Mouse (Mus musculus): Measurements from ENCODE around the gene 2810408A11Rik. TPM values are rescaled to one million over a fixed set of nuclear protein-coding genes. Genes with fewer than 3 reads are reported as not detected.

Gene 2810408A11Rik
- polyA plus RNA-seq, 1 experiment, result 3.0 TPM

DNA sequence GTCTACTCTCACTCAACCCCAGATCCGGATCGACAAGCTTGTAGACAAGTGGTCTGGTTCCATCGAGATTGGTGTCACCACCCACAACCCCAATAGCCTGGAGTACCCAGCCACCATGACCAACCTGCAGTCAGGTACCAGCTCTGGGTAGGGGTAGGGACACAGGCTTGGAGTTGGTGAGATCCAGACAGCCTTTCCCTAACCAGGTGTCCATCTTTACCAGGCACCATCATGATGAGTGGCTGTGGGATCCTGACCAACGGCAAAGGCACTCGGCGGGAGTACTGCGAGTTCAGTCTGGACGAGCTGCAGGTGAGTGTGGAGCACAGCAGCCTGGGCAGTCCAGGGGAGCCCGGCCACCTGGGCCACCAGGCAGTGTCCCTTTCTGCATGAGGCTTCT is 3.5 kb upstream of the 2810408A11Rik start:
- H3ac ChIP-seq (ENCODE audit: control insufficient read depth, insufficient read length), result no peak overlapping the region
- H3K4me3 ChIP-seq, result no peak overlapping the region
- TF ChIP-seq CEBPB (IDR thresholded peaks at IDR 0.05; ENCODE audit: insufficient read depth, poor library complexity, severe bottlenecking) (no peak), E2F4 (IDR thresholded peaks at IDR 0.05; ENCODE audit: insufficient read depth) (no peak), POLR2A (IDR thresholded peaks at IDR 0.05; ENCODE audit: insufficient read length, low read depth) (no peak), REST (IDR thresholded peaks at IDR 0.05; ENCODE audit: insufficient read depth, insufficient read length) (no peak), SRF (IDR thresholded peaks at IDR 0.05; ENCODE audit: control insufficient read depth, insufficient read length, low read depth) (no peak), MYOG (IDR thresholded peaks at IDR 0.05; ENCODE audit: control insufficient read depth in 1 of 3, insufficient read depth in 1 of 3, insufficient read length in 2 of 3, low read depth in 2 of 3) (no peak), MYOD1 (IDR thresholded peaks at IDR 0.05; ENCODE audit: control insufficient read depth in 1 of 3, insufficient read length in 2 of 3, low read depth in 2 of 3) (no peak), MAX (IDR thresholded peaks at IDR 0.05; ENCODE audit: low read depth) (no peak), POLR2AphosphoS2 (IDR thresholded peaks at IDR 0.05; ENCODE audit: insufficient read length, low read depth) (no peak), TCF12 (IDR thresholded peaks at IDR 0.05; ENCODE audit: insufficient read depth, poor library complexity, severe bottlenecking) (no peak), USF1 (IDR thresholded peaks at IDR 0.05; ENCODE audit: low read depth) (no peak), TCF3 (IDR thresholded peaks at IDR 0.05; ENCODE audit: insufficient read length, low read depth) (no peak)
- H3K27me3 ChIP-seq (ENCODE audit: control insufficient read depth, insufficient read depth, insufficient read length), result no peaks in the 10 kb centered on the region
- no peak overlapping the region for H3K4me2 ChIP-seq (ENCODE audit: low read depth)
- peaks cover 36% of the 10 kb centered on the region for H3K36me3 ChIP-seq (ENCODE audit: control insufficient read depth, insufficient read depth)
- H3K79me2 ChIP-seq (ENCODE audit: control insufficient read depth, insufficient read depth), result no peaks in the 10 kb centered on the region

- peak overlapping the region; percentile 83 for H3K4me2 ChIP-seq (ENCODE audit: low read depth)
- H3ac ChIP-seq (ENCODE audit: control insufficient read depth, insufficient read length), result no peak overlapping the region
- peaks cover 30% of the 10 kb centered on the region for H3K36me3 ChIP-seq (ENCODE audit: control insufficient read depth, insufficient read depth)
- TF ChIP-seq E2F4 (IDR thresholded peaks at IDR 0.05; ENCODE audit: insufficient read depth) (no peak), MYOD1 (IDR thresholded peaks at IDR 0.05; ENCODE audit: control insufficient read depth in 1 of 3, insufficient read length in 2 of 3, low read depth in 2 of 3) (no peak), POLR2AphosphoS2 (IDR thresholded peaks at IDR 0.05; ENCODE audit: insufficient read length, low read depth) (no peak), MYOG (IDR thresholded peaks at IDR 0.05; ENCODE audit: control insufficient read depth in 1 of 3, insufficient read depth in 1 of 3, insufficient read length in 2 of 3, low read depth in 2 of 3) (no peak), SRF (IDR thresholded peaks at IDR 0.05; ENCODE audit: control insufficient read depth, insufficient read length, low read depth) (no peak), TCF3 (IDR thresholded peaks at IDR 0.05; ENCODE audit: insufficient read length, low read depth) (no peak), CEBPB (IDR thresholded peaks at IDR 0.05; ENCODE audit: insufficient read depth, poor library complexity, severe bottlenecking) (no peak), REST (IDR thresholded peaks at IDR 0.05; ENCODE audit: insufficient read depth, insufficient read length) (no peak), POLR2A (IDR thresholded peaks at IDR 0.05; ENCODE audit: insufficient read length, low read depth) (no peak), USF1 (IDR thresholded peaks at IDR 0.05; ENCODE audit: low read depth) (no peak), TCF12 (IDR thresholded peaks at IDR 0.05; ENCODE audit: insufficient read depth, poor library complexity, severe bottlenecking) (no peak), MAX (IDR thresholded peaks at IDR 0.05; ENCODE audit: low read depth) (no peak)
- H3K4me3 ChIP-seq, result peak overlapping the region; percentile 85
- H3K27me3 ChIP-seq (ENCODE audit: control insufficient read depth, insufficient read depth, insufficient read length), result no peaks in the 10 kb centered on the region
- H3K79me2 ChIP-seq (ENCODE audit: control insufficient read depth, insufficient read depth), result no peaks in the 10 kb centered on the region
These were observed 2.2 kb upstream of the 2810408A11Rik start for GRCm38 (mm10) chr11:69902972-69903371.

DNA sequence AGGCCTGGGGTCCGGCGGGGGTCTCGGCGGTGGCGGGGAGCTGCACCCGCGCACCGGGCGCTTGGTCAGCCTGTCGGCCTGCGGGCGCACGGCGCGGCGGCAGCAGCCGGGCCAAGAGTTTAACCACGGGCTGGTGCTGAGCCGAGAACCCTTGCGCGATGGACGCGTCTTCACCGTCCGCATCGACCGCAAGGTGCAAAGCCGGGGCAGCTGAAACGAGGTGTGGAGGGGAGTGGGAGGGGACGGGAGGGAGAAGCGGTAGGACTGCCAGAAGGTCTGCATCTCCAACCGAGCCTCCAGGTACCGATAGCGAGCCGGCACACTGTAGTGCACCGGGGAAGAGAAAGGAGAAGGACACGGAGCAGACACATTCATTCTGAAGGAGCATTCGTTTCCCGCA is 1.2 kb upstream of the 2810408A11Rik start:
- TF ChIP-seq E2F4 (IDR thresholded peaks at IDR 0.05; ENCODE audit: insufficient read depth) (no peak), MYOG (IDR thresholded peaks at IDR 0.05; ENCODE audit: control insufficient read depth in 1 of 3, insufficient read depth in 1 of 3, insufficient read length in 2 of 3, low read depth in 2 of 3) (peak in 1 of 3 experiments; percentile 14)
- H3K27me3 ChIP-seq (ENCODE audit: control insufficient read depth, insufficient read depth, insufficient read length), result no peaks in the 10 kb centered on the region
- H3K36me3 ChIP-seq (ENCODE audit: control insufficient read depth, insufficient read depth), result peaks cover 20% of the 10 kb centered on the region
- H3ac ChIP-seq (ENCODE audit: control insufficient read depth, insufficient read length), result peak overlapping the region; percentile 51
- peak overlapping the region; percentile 83 for H3K4me2 ChIP-seq (ENCODE audit: low read depth)
- H3K79me2 ChIP-seq (ENCODE audit: control insufficient read depth, insufficient read depth), result no peaks in the 10 kb centered on the region
- H3K4me3 ChIP-seq, result peak overlapping the region; percentile 85

DNA sequence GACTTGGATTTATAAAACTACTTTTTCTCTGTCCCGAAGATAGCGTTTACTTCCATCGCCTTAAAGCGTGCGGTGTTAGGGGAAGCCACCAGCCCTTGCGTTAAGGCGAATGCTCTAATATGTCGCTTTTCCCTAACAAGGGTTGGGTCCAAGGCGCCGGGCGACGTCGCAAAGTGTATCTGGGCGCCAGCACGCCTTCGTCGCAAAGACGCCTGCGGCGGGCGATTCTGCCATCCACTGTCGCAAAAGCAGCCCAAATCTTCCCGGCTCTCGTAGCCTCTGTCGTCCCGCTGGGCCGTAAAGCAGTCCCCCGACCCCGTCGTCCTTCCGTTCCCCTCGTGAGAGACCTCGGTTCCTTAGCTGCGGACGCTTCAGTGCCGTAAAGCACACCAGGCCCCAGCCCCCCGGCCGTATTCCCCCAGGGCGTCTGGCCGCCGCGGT is 639 bp upstream of the 2810408A11Rik start:
- H3K79me2 ChIP-seq (ENCODE audit: control insufficient read depth, insufficient read depth), result no peaks in the 10 kb centered on the region
- H3K27me3 ChIP-seq (ENCODE audit: control insufficient read depth, insufficient read depth, insufficient read length), result no peaks in the 10 kb centered on the region
- peak overlapping the region; percentile 51 for H3ac ChIP-seq (ENCODE audit: control insufficient read depth, insufficient read length)
- TF ChIP-seq CEBPB (IDR thresholded peaks at IDR 0.05; ENCODE audit: insufficient read depth, poor library complexity, severe bottlenecking) (no peak), E2F4 (IDR thresholded peaks at IDR 0.05; ENCODE audit: insufficient read depth) (peak; percentile 16), USF1 (IDR thresholded peaks at IDR 0.05; ENCODE audit: low read depth) (no peak), MYOG (IDR thresholded peaks at IDR 0.05; ENCODE audit: control insufficient read depth in 1 of 3, insufficient read depth in 1 of 3, insufficient read length in 2 of 3, low read depth in 2 of 3) (peak in 1 of 3 experiments; percentile 26), SRF (IDR thresholded peaks at IDR 0.05; ENCODE audit: control insufficient read depth, insufficient read length, low read depth) (no peak), MAX (IDR thresholded peaks at IDR 0.05; ENCODE audit: low read depth) (no peak), POLR2A (IDR thresholded peaks at IDR 0.05; ENCODE audit: insufficient read length, low read depth) (peak; percentile 59), MYOD1 (IDR thresholded peaks at IDR 0.05; ENCODE audit: control insufficient read depth in 1 of 3, insufficient read length in 2 of 3, low read depth in 2 of 3) (no peak), TCF12 (IDR thresholded peaks at IDR 0.05; ENCODE audit: insufficient read depth, poor library complexity, severe bottlenecking) (no peak), POLR2AphosphoS2 (IDR thresholded peaks at IDR 0.05; ENCODE audit: insufficient read length, low read depth) (peak; percentile 94), TCF3 (IDR thresholded peaks at IDR 0.05; ENCODE audit: insufficient read length, low read depth) (no peak), REST (IDR thresholded peaks at IDR 0.05; ENCODE audit: insufficient read depth, insufficient read length) (no peak)
- peak overlapping the region; percentile 89 for H3K4me2 ChIP-seq (ENCODE audit: low read depth)
- H3K4me3 ChIP-seq, result peak overlapping the region; percentile 85
- H3K36me3 ChIP-seq (ENCODE audit: control insufficient read depth, insufficient read depth), result peaks cover 17% of the 10 kb centered on the region

DNA sequence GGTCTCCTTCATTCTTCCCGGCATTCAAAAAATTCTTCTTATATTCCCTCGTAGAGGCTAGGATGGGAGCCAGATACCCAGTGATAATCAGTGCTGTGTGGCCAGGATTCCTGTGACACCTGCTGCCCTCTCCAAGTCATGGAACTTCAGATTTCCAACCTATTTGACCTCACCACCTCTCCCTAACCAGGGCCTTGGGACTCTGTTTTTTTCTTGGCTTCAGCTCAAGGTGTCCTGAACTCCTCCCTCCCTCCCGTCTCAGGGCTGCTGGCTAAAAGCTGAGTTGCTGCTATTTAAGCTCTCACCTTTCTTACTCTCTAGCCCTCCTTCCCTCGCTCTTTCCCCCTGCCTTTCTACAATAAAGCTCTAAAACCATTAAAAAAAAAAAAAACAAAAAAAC is 917 bp downstream of the 2810408A11Rik start:
- H3K36me3 ChIP-seq (ENCODE audit: control insufficient read depth, insufficient read depth), result peaks cover 5% of the 10 kb centered on the region
- no peaks in the 10 kb centered on the region for H3K27me3 ChIP-seq (ENCODE audit: control insufficient read depth, insufficient read depth, insufficient read length)
- H3K4me3 ChIP-seq, result peak overlapping the region; percentile 85
- TF ChIP-seq SRF (IDR thresholded peaks at IDR 0.05; ENCODE audit: control insufficient read depth, insufficient read length, low read depth), result no peak
- TF ChIP-seq E2F4 (IDR thresholded peaks at IDR 0.05; ENCODE audit: insufficient read depth), result no peak
- TF ChIP-seq TCF3 (IDR thresholded peaks at IDR 0.05; ENCODE audit: insufficient read length, low read depth), result no peak
- no peak for TF ChIP-seq REST (IDR thresholded peaks at IDR 0.05; ENCODE audit: insufficient read depth, insufficient read length)
- TF ChIP-seq MAX (IDR thresholded peaks at IDR 0.05; ENCODE audit: low read depth), result no peak
- TF ChIP-seq POLR2A (IDR thresholded peaks at IDR 0.05; ENCODE audit: insufficient read length, low read depth), result no peak
- no peak for TF ChIP-seq USF1 (IDR thresholded peaks at IDR 0.05; ENCODE audit: low read depth)
- no peak for TF ChIP-seq TCF12 (IDR thresholded peaks at IDR 0.05; ENCODE audit: insufficient read depth, poor library complexity, severe bottlenecking)
- no peak for TF ChIP-seq MYOG (IDR thresholded peaks at IDR 0.05; ENCODE audit: control insufficient read depth in 1 of 3, insufficient read depth in 1 of 3, insufficient read length in 2 of 3, low read depth in 2 of 3)
- no peak for TF ChIP-seq MYOD1 (IDR thresholded peaks at IDR 0.05; ENCODE audit: control insufficient read depth in 1 of 3, insufficient read length in 2 of 3, low read depth in 2 of 3)
- TF ChIP-seq POLR2AphosphoS2 (IDR thresholded peaks at IDR 0.05; ENCODE audit: insufficient read length, low read depth), result no peak
- TF ChIP-seq CEBPB (IDR thresholded peaks at IDR 0.05; ENCODE audit: insufficient read depth, poor library complexity, severe bottlenecking), result no peak
- H3K79me2 ChIP-seq (ENCODE audit: control insufficient read depth, insufficient read depth), result no peaks in the 10 kb centered on the region
- peak overlapping the region; percentile 51 for H3ac ChIP-seq (ENCODE audit: control insufficient read depth, insufficient read length)
- H3K4me2 ChIP-seq (ENCODE audit: low read depth), result peak overlapping the region; percentile 89
